Mouse (Mus musculus): ENCODE measurements around the gene Olfr473.
"Not testable (repeated sequence)": the region's sequence is repeated elsewhere in the genome, so short reads cannot be mapped to it uniquely, and the experiment has no call there.

Gene Olfr473

DNA sequence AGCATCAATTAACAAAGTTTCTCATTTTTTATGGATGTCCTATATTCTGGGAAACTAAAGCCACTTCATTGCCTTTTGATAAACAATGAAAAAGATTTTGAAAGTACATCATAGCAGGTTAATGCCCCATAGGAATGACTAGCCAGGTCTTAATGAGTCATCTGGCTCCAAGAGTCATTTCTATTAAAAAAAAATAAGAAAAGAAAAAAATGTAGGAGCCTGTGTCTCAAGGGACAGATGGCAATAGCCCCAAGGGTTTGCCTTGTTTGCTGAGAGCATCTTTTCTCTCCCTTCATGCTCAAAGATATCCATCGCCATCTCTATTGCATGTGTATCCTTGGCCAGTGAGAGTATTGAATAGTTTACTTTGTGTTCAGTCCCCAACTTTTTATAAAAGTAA lies at the start of gene Olfr473:
TSS of gene Olfr473 (plus strand) at position 301 of the 400 bp plus-strand sequence.
- DNase-seq (ENCODE audit: low read depth), result no peak

DNA sequence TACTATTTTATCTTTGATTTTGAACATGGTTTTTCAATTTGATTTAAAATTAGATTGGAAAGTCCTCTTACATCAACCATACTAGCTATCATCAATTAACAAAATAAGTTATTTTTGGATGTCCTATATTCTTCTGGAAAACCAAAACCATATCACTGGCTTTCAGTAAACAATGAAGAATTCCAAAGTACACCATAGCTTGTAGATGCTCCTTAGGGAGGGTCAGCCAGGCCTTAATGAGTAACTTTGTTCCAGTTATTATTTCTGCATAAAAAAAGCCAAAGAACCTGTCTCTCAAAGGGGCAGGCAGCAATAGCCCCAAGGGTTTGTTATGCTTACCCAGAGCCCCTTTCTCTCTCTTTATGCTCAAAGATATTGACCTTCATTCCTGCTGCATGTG lies 32.6 kb upstream of the Olfr473 start, which contains the start of gene Olfr472:
TSS of gene Olfr472 (plus strand) at position 301 of the 400 bp plus-strand sequence.
- DNase-seq (ENCODE audit: low read depth), result no peak

- DNase-seq (ENCODE audit: low read depth), result not testable (repeated sequence)
These were observed 22.3 kb downstream of the Olfr473 start for GRCm38 (mm10) chr7:107952539-107952938.

- DNase-seq (ENCODE audit: low read depth), result no peak
These were observed 24.1 kb downstream of the Olfr473 start, which contains the start of gene Olfr474 for GRCm38 (mm10) chr7:107954343-107954742. Gene Olfr474, plus strand, starts transcription at chr7:107954643.

DNA sequence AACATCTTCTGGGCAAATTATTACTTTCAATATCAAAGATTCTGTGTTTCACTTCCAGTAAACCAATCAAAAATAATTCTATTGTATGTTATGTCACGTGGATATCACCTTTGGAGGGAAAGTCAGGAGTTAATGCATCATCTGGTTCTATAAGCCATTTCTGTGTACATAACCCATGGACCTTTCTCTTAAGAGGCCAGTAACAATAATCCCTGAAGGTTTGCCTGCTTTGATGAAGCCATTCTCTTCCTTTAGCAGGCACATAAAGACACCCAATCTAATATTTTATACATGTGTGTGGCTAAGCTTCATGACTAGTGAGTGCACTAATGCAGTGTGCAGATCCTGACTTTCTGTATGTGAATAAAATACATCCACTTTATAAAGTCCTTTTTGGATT lies 34.3 kb downstream of the Olfr473 start, which contains the start of gene Olfr476:
TSS of gene Olfr476 (plus strand) at position 301 of the 400 bp plus-strand sequence.
- no peak for DNase-seq (ENCODE audit: low read depth)
